Mouse (Mus musculus): Measurements from ENCODE around the gene 1700025G04Rik. TPM values are rescaled to one million over a fixed set of nuclear protein-coding genes. Genes with fewer than 3 reads are reported as not detected.

Gene 1700025G04Rik
- polyA plus RNA-seq, 1 experiment from 2014 or later, result 8.5 TPM

GRCm38 (mm10) chr1:152006529-152006928 lies 83.4 kb downstream of the 1700025G04Rik start:
- 86% methylated on average over 6 of the region's 6 CpGs for WGBS (ENCODE audit: missing documents)
- H3K36me3 ChIP-seq (ENCODE audit: inconsistent target), result no peaks in the 10 kb centered on the region
- H3K79me2 ChIP-seq (ENCODE audit: inconsistent target), result no peaks in the 10 kb centered on the region
- H3K4me3 ChIP-seq (ENCODE audit: inconsistent target), result no peak overlapping the region
- H3K27ac ChIP-seq, result no peak overlapping the region

- WGBS (ENCODE audit: missing documents), result 94% methylated on average over 6 of the region's 6 CpGs
- Histone ChIP-seq H3K79me2 (ENCODE audit: inconsistent target) (no peaks in the 10 kb centered on the region), H3K36me3 (ENCODE audit: inconsistent target) (no peaks in the 10 kb centered on the region), H3K4me3 (ENCODE audit: inconsistent target) (no peak overlapping the region), H3K27ac (no peak overlapping the region)
Observed at GRCm38 (mm10) chr1:152004509-152004908, 85.4 kb downstream of the 1700025G04Rik start.

- Histone ChIP-seq H3K27ac (no peak overlapping the region), H3K4me3 (ENCODE audit: inconsistent target) (no peak overlapping the region), H3K79me2 (ENCODE audit: inconsistent target) (no peaks in the 10 kb centered on the region), H3K36me3 (ENCODE audit: inconsistent target) (no peaks in the 10 kb centered on the region)
- WGBS (ENCODE audit: missing documents), result 80% methylated on average over 5 of the region's 5 CpGs
Observed at GRCm38 (mm10) chr1:152000461-152000860, 89.5 kb downstream of the 1700025G04Rik start.

GRCm38 (mm10) chr1:151999424-151999842 lies 90.5 kb downstream of the 1700025G04Rik start:
- Histone ChIP-seq H3K79me2 (ENCODE audit: inconsistent target) (no peaks in the 10 kb centered on the region), H3K27ac (peak overlapping the region; percentile 7; the same call in 1 of the 2 replicates)
- 35% methylated on average over 7 of the region's 7 CpGs for WGBS (ENCODE audit: missing documents)

GRCm38 (mm10) chr1:151998721-151999206 lies 91.2 kb downstream of the 1700025G04Rik start:
- Histone ChIP-seq H3K79me2 (ENCODE audit: inconsistent target) (no peaks in the 10 kb centered on the region), H3K36me3 (ENCODE audit: inconsistent target) (no peaks in the 10 kb centered on the region), H3K4me3 (ENCODE audit: inconsistent target) (no peak overlapping the region), H3K27ac (peak overlapping the region; percentile 7; the same call in 1 of the 2 replicates)
- WGBS (ENCODE audit: missing documents), result 66% methylated on average over 8 of the region's 8 CpGs

More at GRCm38 (mm10) chr1:151999424-151999842, 90.5 kb downstream of the 1700025G04Rik start:
- no peak overlapping the region for H3K4me3 ChIP-seq (ENCODE audit: inconsistent target)
- H3K36me3 ChIP-seq (ENCODE audit: inconsistent target), result no peaks in the 10 kb centered on the region

GRCm38 (mm10) chr1:151997591-151997990 lies 92.3 kb downstream of the 1700025G04Rik start:
- H3K79me2 ChIP-seq (ENCODE audit: inconsistent target), result no peaks in the 10 kb centered on the region
- no peak overlapping the region for H3K4me3 ChIP-seq (ENCODE audit: inconsistent target)
- peak overlapping the region; percentile 55 for H3K27ac ChIP-seq
- H3K36me3 ChIP-seq (ENCODE audit: inconsistent target), result no peaks in the 10 kb centered on the region
- WGBS (ENCODE audit: missing documents), result 14% methylated on average over 7 of the region's 7 CpGs

GRCm38 (mm10) chr1:151995948-151996697 lies 93.8 kb downstream of the 1700025G04Rik start:
- no peak overlapping the region for H3K27ac ChIP-seq
- WGBS (ENCODE audit: missing documents), result 90% methylated on average over 10 of the region's 10 CpGs

GRCm38 (mm10) chr1:151994271-151994670 lies 95.7 kb downstream of the 1700025G04Rik start:
- WGBS (ENCODE audit: missing documents), result 97% methylated on average over 6 of the region's 6 CpGs
- H3K79me2 ChIP-seq (ENCODE audit: inconsistent target), result no peaks in the 10 kb centered on the region
- H3K36me3 ChIP-seq (ENCODE audit: inconsistent target), result no peaks in the 10 kb centered on the region
- no peak overlapping the region for H3K27ac ChIP-seq
- no peak overlapping the region for H3K4me3 ChIP-seq (ENCODE audit: inconsistent target)

More at GRCm38 (mm10) chr1:151995948-151996697, 93.8 kb downstream of the 1700025G04Rik start:
- Histone ChIP-seq H3K4me3 (ENCODE audit: inconsistent target) (no peak overlapping the region), H3K36me3 (ENCODE audit: inconsistent target) (no peaks in the 10 kb centered on the region), H3K79me2 (ENCODE audit: inconsistent target) (no peaks in the 10 kb centered on the region)

- Histone ChIP-seq H3K27ac (no peak overlapping the region), H3K79me2 (ENCODE audit: inconsistent target) (no peaks in the 10 kb centered on the region), H3K36me3 (ENCODE audit: inconsistent target) (no peaks in the 10 kb centered on the region), H3K4me3 (ENCODE audit: inconsistent target) (no peak overlapping the region)
- 100% methylated on average over 3 of the region's 4 CpGs for WGBS (ENCODE audit: missing documents)
Observed at GRCm38 (mm10) chr1:151991505-151991904, 98.4 kb downstream of the 1700025G04Rik start.

GRCm38 (mm10) chr1:151990615-151991014 lies 99.3 kb downstream of the 1700025G04Rik start:
- Histone ChIP-seq H3K36me3 (ENCODE audit: inconsistent target) (no peaks in the 10 kb centered on the region), H3K4me3 (ENCODE audit: inconsistent target) (no peak overlapping the region), H3K27ac (no peak overlapping the region), H3K79me2 (ENCODE audit: inconsistent target) (no peaks in the 10 kb centered on the region)
- 94% methylated on average over 4 of the region's 4 CpGs for WGBS (ENCODE audit: missing documents)

- no peaks in the 10 kb centered on the region for H3K79me2 ChIP-seq (ENCODE audit: inconsistent target)
- 98% methylated on average over 7 of the region's 7 CpGs for WGBS (ENCODE audit: missing documents)
- no peaks in the 10 kb centered on the region for H3K36me3 ChIP-seq (ENCODE audit: inconsistent target)
- H3K4me3 ChIP-seq (ENCODE audit: inconsistent target), result no peak overlapping the region
- no peak overlapping the region for H3K27ac ChIP-seq
Observed at GRCm38 (mm10) chr1:151988713-151989112, 101.2 kb downstream of the 1700025G04Rik start.

GRCm38 (mm10) chr1:151988066-151988465 lies 101.9 kb downstream of the 1700025G04Rik start:
- no peaks in the 10 kb centered on the region for H3K36me3 ChIP-seq (ENCODE audit: inconsistent target)
- H3K27ac ChIP-seq, result no peak overlapping the region
- no peak overlapping the region for H3K4me3 ChIP-seq (ENCODE audit: inconsistent target)
- no peaks in the 10 kb centered on the region for H3K79me2 ChIP-seq (ENCODE audit: inconsistent target)
- WGBS (ENCODE audit: missing documents), result 89% methylated on average over 8 of the region's 8 CpGs

GRCm38 (mm10) chr1:151986024-151986778 lies 103.7 kb downstream of the 1700025G04Rik start:
- H3K27ac ChIP-seq, result no peak overlapping the region
- H3K4me3 ChIP-seq (ENCODE audit: inconsistent target), result no peak overlapping the region
- no peaks in the 10 kb centered on the region for H3K36me3 ChIP-seq (ENCODE audit: inconsistent target)
- H3K79me2 ChIP-seq (ENCODE audit: inconsistent target), result no peaks in the 10 kb centered on the region
- WGBS (ENCODE audit: missing documents), result 83% methylated on average over 11 of the region's 11 CpGs

GRCm38 (mm10) chr1:151985056-151985455 lies 104.9 kb downstream of the 1700025G04Rik start:
- WGBS (ENCODE audit: missing documents), result 100% methylated on average over 1 of the region's 1 CpGs
- no peak overlapping the region for H3K27ac ChIP-seq
- no peaks in the 10 kb centered on the region for H3K36me3 ChIP-seq (ENCODE audit: inconsistent target)
- no peak overlapping the region for H3K4me3 ChIP-seq (ENCODE audit: inconsistent target)
- H3K79me2 ChIP-seq (ENCODE audit: inconsistent target), result no peaks in the 10 kb centered on the region

GRCm38 (mm10) chr1:151983991-151984390 lies 105.9 kb downstream of the 1700025G04Rik start:
- H3K79me2 ChIP-seq (ENCODE audit: inconsistent target), result no peaks in the 10 kb centered on the region
- no peak overlapping the region for H3K27ac ChIP-seq
- H3K4me3 ChIP-seq (ENCODE audit: inconsistent target), result no peak overlapping the region
- H3K36me3 ChIP-seq (ENCODE audit: inconsistent target), result no peaks in the 10 kb centered on the region
- 93% methylated on average over 4 of the region's 4 CpGs for WGBS (ENCODE audit: missing documents)

Data from macrophage (primary cell).